Mouse (Mus musculus) left cerebral cortex, postnatal 4 days (tissue): ENCODE measurements around the gene Sec16a. TPM values are rescaled to one million over a fixed set of nuclear protein-coding genes. Genes with fewer than 3 reads are reported as not detected.

Experiments
- DNase-seq: peaks from one replicate; pipeline ENCODE4 v3.0.0-alpha.2; 2022
- intact Hi-C: fragments of 180-260 bp; cut with DNase I; formaldehyde crosslinking; loops from one replicate; pipeline ENCODE4 v1.15.1; 2025
- total RNA-seq, 2 experiments: library from RNA; stranded (reverse); gene quantifications; 2 replicates each; pipeline ENCODE4 v1.2.3; 2021

The Sec16a gene
- total RNA-seq, 2 experiments from 2014 or later = 52.3 to 52.6 TPM

DNA sequence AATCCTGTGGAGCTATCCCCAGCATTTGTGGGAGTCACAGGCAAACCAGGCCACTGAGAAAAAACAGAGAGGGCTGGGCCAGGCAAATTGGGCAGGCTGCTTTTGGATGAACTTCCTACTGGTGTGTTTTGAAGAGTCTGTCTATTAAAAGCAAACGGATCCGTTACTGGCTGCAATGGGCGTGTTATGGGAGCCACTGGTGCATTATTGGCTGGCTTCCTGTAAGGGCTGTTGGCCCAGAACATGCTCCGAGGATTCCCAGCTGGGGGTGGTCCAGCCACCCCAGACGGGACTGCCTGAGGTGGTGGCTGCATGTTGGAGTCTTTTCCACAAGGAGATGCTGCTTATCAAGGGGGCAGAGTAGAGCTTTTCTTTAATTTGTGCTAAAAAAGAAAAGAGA, 3.3 kb downstream of the Sec16a start:
- no peak for DNase-seq

GRCm38 (mm10) chr2:26441261-26441660, 3.8 kb downstream of the Sec16a start:
- no peak for DNase-seq
- intact Hi-C loops = no loop called here

More for the DNA sequence above, 3.3 kb downstream of the Sec16a start:
- intact Hi-C loops = no loop called here

DNA sequence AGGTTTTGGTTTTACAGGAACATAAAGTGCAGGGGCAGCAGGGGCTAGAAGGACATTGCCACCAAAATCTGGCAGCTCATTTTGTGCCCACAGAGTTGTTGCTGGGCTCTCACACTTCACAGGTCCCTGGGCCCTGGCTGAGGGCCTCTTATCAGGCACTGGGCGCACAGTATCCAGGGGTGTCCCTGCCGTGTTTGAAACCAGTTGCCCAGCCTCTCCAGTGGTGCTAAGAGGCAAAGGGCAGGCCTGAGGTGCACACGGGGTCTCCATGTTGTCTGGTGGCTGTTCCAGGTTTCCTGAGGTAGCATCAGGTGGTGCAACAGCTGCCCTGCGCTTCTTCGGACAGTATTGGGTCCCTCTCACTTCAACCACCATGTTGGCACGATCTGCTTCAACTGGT, 5.3 kb downstream of the Sec16a start:
- no peak for DNase-seq
- intact Hi-C loops = no loop called here

DNA sequence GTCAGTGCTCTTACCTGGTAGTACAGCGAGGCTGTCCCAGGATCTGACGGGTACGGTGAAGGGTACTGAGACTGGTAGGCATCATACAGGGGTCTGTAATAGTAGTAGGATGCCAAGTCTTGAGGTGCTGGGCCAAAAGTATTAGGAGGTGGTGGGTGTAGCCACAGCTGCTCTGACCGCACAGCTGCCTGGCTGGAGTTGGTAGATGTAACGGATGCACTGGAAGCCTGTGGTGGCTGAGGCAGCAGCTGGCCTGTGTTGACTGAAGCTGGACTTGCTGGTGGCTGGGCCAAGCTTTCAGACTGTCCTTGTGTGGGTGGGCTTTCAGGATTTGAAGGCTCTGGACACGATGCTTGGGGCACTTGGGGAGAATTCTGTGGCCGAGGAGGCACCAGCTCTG, 6.6 kb downstream of the Sec16a start:
- DNase-seq = no peak
- intact Hi-C loops = no loop called here

DNA sequence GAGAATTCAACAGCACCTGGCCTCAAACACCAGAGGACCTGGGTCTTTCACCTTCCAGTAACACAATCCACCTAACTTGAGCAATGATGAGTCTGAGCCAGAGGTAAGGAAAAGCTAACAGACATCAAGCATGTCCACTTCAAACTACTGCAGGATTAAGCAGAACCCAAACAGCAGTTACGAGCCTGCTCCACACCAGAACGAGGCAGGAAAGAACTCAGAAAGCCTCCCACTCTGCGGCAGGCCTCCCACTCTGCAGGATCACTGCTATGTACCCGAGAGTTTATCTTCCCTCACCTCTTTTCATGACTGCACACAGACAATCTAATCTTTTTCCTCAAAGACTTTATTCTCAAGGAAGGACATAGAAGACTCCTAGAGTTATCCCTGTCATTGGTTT, 7.8 kb downstream of the Sec16a start:
- intact Hi-C loops = no loop called here
- no peak for DNase-seq

DNA sequence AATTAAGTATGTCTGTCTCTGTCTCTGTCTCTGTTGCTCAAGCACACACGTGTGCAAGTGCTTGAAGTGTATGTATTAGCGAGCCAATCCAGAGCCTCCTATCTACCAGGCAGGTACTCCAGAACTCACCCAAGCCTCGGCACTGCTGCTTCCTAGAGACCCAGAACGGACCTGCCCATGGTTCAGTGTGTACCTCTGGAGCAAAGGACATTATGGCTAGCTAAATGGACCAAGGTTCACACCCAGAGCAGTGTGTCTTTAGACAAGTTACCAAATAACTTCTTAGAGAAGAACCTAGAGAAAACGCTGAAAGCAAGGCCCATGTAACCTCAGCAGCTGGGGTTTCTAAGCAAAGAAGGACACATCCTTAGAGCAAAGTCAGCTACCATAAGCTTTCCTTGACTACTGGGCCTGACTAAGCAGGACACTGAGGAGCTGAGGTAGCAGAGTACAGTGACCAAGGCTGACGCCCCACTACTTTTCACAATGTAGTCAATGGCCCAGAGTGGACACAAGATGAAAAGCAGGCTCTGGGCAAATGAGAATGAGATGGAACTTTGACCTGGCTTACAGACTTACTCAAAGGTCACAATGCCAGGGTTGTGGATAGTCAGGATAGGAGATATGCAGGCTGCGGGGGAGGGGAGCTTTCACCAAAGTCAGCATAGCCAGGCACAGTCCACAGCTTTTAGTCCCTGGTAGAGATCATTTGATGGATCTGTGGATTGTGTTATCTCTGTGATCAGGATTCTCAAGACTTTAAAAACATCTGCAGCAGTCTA, 10.0 kb downstream of the Sec16a start:
- DNase-seq = no peak
- intact Hi-C loops = no loop called here

DNA sequence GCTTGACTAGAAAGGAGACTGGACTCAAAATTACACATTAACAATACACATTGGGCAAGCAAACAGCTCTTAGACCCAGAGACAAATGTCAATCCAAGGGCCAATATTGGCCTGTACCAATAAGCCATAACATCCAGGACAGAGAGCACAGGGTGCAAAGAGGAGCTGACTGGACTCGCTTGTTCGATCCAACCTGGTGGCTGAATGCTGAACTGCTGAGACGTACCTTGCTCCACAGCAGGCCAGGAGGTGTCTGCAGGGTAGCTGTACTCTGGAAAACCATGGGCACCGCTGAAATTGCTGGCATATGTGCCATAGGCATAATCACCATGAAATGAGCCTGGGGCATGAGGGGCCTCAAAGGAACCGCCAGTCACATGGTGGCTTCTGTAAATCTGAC, 15.2 kb downstream of the Sec16a start:
- intact Hi-C loops = loop anchor here (10.0 kb wide), 1 partner anchor 55 kb away; no protein-coding TSS in a partner anchor
- no peak for DNase-seq

GRCm38 (mm10) chr2:26424541-26424940, 20.5 kb downstream of the Sec16a start:
- no peak for DNase-seq
- intact Hi-C loops = loop anchor here (2.0 to 10.0 kb wide), 2 partner anchors 30 to 50 kb away; no protein-coding TSS in a partner anchor

- DNase-seq = no peak
- intact Hi-C loops = loop anchor here (10.0 kb wide), 1 partner anchor 48 kb away; no protein-coding TSS in a partner anchor
Measured at GRCm38 (mm10) chr2:26423086-26423485, 21.9 kb downstream of the Sec16a start.

- intact Hi-C loops = loop anchor here (10.0 kb wide), 1 partner anchor 47 kb away; no protein-coding TSS in a partner anchor
- DNase-seq = no peak
Measured at GRCm38 (mm10) chr2:26421969-26422368, 23.0 kb downstream of the Sec16a start.

- no peak for DNase-seq
- intact Hi-C loops = no loop called here
Measured at GRCm38 (mm10) chr2:26418120-26418519, 26.9 kb downstream of the Sec16a start.

GRCm38 (mm10) chr2:26417066-26417465, 27.9 kb downstream of the Sec16a start:
- no peak for DNase-seq
- intact Hi-C loops = no loop called here

- no peak for DNase-seq
- intact Hi-C loops = no loop called here
Measured at GRCm38 (mm10) chr2:26410931-26411411, 34.0 kb downstream of the Sec16a start.

- no peak for DNase-seq
- intact Hi-C loops = no loop called here
Measured at GRCm38 (mm10) chr2:26410091-26410490, 34.9 kb downstream of the Sec16a start.

GRCm38 (mm10) chr2:26409362-26409761, 35.7 kb downstream of the Sec16a start:
- DNase-seq = no peak
- intact Hi-C loops = no loop called here

DNA sequence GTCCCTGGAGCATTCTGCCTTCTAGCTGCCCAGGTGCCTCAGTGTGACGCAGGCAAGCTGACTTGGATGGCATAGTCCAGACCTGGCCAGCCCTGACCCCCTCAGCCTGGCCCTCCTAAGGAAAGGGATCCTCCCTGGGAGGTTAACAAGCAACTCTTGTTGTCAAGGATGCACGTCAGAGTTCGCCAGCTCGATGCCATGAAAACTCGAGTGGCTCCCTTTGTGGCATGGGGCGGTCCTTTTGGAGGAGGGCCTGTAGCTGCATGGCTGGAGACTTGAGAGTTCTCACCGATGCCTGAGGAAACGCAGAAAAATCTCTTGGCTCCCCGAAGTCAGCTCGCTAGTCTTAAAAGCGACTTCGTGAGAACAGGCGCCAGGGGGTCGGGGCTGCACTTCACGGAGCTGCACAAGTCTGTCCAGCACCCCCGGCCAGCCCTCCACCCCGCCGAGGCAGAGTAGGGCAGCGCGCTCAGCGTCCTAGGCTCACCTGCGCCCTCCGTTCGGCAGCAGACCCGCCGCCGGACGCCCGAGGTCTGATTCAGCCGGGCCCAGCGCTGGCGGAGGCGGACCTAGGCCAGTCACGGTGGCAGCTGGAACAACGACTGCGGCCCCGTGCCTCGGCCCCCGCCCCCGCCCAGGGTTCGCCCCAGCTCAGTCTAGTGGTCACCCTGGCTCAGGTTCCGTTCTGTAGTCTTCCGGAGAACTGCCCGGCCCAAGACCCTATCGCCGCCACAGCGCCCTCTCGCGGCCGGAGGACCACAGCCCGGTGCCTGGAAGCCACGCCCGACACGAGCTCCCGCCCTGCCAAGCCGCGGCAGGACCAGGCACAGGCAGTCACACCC, 36.3 kb downstream of the Sec16a start, which contains the start of gene Inpp5e:
Inpp5e (minus strand) TSS at position 689 of the 842 bp plus-strand sequence.
- DNase-seq = peak; percentile 97
- intact Hi-C loops = no loop called here

DNA sequence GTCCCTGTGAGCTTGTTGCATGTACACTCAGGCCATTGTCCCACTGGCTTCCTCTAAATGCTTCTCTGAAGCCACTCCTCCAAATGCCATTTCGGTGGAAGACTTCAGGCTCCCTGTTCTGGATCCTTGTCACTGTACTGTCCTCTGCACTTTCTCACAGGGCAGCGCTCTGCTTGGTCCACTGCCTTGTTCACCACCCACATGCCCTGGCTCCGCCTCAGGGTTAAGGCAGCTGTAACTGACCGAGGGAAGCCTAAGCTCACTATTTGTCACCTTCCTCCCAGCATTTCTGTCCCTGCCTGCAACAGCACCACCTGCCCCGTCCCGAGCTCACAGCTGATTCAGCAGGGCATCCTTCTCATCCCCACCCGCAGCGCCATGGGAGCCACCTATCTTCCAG, 41.7 kb downstream of the Sec16a start:
- intact Hi-C loops = no loop called here
- DNase-seq = no peak

DNA sequence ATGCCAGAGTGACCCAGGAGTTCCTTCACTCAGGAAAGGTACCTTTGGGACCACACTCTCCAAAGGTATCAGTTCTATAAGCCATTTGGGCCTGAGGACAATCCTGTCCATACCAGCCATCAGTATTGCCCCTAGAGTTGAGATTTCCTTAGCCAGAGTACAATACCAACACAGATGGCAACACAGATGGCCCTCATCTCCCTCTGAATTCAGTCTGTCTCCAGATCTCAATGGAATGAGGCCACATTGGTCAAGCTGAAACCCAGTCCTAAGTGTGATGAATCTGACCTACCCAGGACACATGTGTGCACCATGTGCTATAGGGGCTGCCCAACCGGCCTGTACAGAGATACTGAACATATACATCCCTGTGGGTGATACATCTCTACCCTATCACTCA, 42.8 kb downstream of the Sec16a start:
- intact Hi-C loops = no loop called here
- DNase-seq = no peak

DNA sequence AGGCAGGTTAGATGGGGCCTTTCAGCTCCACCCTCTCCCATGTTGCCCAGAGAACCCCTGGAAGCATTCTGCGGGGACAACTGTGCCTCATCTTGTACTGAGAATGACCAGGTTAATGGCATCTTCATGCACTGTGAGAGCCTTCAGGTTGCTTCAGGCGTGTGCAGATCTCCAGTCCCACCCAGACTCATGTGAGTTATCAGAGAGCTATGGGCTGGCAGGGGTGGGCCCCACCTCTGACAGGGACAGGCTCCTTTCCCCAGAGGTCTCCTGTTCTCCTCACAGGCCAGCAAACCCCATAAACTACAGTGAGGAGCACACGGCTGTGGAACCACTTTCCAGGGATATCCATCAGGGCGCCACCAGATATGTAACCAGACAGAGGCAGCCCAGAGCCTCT, 44.0 kb downstream of the Sec16a start:
- no peak for DNase-seq
- intact Hi-C loops = no loop called here

GRCm38 (mm10) chr2:26400296-26400695, 44.7 kb downstream of the Sec16a start:
- no peak for DNase-seq
- intact Hi-C loops = no loop called here

DNA sequence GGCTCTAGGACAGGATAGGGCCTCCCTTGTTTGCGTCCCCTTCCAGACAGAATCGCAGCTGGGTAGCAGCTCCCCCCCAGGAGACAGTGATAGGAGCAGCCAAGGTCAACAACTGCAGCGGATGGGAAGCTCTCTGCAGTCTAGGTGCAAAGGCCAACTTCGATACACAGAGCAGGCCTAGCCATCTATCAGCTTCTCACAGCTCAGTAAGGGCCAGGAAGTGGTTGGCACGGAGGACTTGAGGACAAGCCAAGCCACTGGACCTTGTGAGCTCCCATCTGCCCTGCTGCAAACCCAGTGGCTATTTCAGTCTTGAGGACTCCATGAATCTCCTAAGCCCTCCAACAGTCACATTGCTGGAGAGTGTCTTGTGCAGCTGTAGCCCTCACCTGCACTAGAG, 45.4 kb downstream of the Sec16a start:
- no peak for DNase-seq
- intact Hi-C loops = no loop called here
